Mouse (Mus musculus): ENCODE measurements around the gene Mctp2. TPM values are rescaled to one million over a fixed set of nuclear protein-coding genes. Genes with fewer than 3 reads are reported as not detected.
A peak's percentile ranks its signal among the peaks of the same experiment; 100 is the strongest.

The Mctp2 gene
- polyA plus RNA-seq, 1 experiment from 2014 or later = 3.9 TPM

GRCm38 (mm10) chr7:72223558-72223957 lies 82.8 kb downstream of the Mctp2 start:
- Histone ChIP-seq H3K9me3 (ENCODE audit: control insufficient read depth, low read depth, low read length) (no peaks in the 10 kb centered on the region), H3K4me1 (ENCODE audit: control insufficient read depth, insufficient read depth, low read length) (no peaks in the 10 kb centered on the region), H3K36me3 (ENCODE audit: control insufficient read depth, insufficient read depth, low read length) (no peaks in the 10 kb centered on the region), H3K4me3 (ENCODE audit: low read depth, low read length) (no peak overlapping the region), H3K9ac (replicated peaks; ENCODE audit: low read depth, low read length) (no peak overlapping the region), H3K27me3 (ENCODE audit: control insufficient read depth, insufficient read depth, low read length) (no peaks in the 10 kb centered on the region), H3K27ac (ENCODE audit: low read length) (no peak overlapping the region), H3K4me2 (replicated peaks; ENCODE audit: low read depth, low read length) (no peak overlapping the region)
- ATAC-seq (ENCODE audit: insufficient number of reproducible peaks, insufficient read depth, low FRiP score, low read depth) = no peak
- WGBS = 79% methylated on average over 5 of the region's 5 CpGs

GRCm38 (mm10) chr7:72222532-72222931 lies 83.9 kb downstream of the Mctp2 start:
- Histone ChIP-seq H3K27me3 (ENCODE audit: control insufficient read depth, insufficient read depth, low read length) (no peaks in the 10 kb centered on the region), H3K27ac (ENCODE audit: low read length) (no peak overlapping the region), H3K4me3 (ENCODE audit: low read depth, low read length) (no peak overlapping the region), H3K4me2 (replicated peaks; ENCODE audit: low read depth, low read length) (no peak overlapping the region), H3K4me1 (ENCODE audit: control insufficient read depth, insufficient read depth, low read length) (no peaks in the 10 kb centered on the region), H3K9me3 (ENCODE audit: control insufficient read depth, low read depth, low read length) (no peaks in the 10 kb centered on the region), H3K9ac (replicated peaks; ENCODE audit: low read depth, low read length) (no peak overlapping the region), H3K36me3 (ENCODE audit: control insufficient read depth, insufficient read depth, low read length) (no peaks in the 10 kb centered on the region)
- 79% methylated on average over 8 of the region's 8 CpGs for WGBS
- ATAC-seq (ENCODE audit: insufficient number of reproducible peaks, insufficient read depth, low FRiP score, low read depth) = no peak

GRCm38 (mm10) chr7:72218048-72218447 lies 88.4 kb downstream of the Mctp2 start:
- H3K4me2 ChIP-seq (replicated peaks; ENCODE audit: low read depth, low read length) = no peak overlapping the region
- ATAC-seq (ENCODE audit: insufficient number of reproducible peaks, insufficient read depth, low FRiP score, low read depth) = no peak
- WGBS = 56% methylated on average over 7 of the region's 7 CpGs
- H3K27me3 ChIP-seq (ENCODE audit: control insufficient read depth, insufficient read depth, low read length) = no peaks in the 10 kb centered on the region
- no peaks in the 10 kb centered on the region for H3K9me3 ChIP-seq (ENCODE audit: control insufficient read depth, low read depth, low read length)
- H3K9ac ChIP-seq (replicated peaks; ENCODE audit: low read depth, low read length) = no peak overlapping the region
- H3K27ac ChIP-seq (ENCODE audit: low read length) = no peak overlapping the region
- peaks cover 10% of the 10 kb centered on the region; the same call in 1 of the 2 replicates for H3K4me1 ChIP-seq (ENCODE audit: control insufficient read depth, insufficient read depth, low read length)
- no peak overlapping the region for H3K4me3 ChIP-seq (ENCODE audit: low read depth, low read length)
- no peaks in the 10 kb centered on the region for H3K36me3 ChIP-seq (ENCODE audit: control insufficient read depth, insufficient read depth, low read length)

DNA sequence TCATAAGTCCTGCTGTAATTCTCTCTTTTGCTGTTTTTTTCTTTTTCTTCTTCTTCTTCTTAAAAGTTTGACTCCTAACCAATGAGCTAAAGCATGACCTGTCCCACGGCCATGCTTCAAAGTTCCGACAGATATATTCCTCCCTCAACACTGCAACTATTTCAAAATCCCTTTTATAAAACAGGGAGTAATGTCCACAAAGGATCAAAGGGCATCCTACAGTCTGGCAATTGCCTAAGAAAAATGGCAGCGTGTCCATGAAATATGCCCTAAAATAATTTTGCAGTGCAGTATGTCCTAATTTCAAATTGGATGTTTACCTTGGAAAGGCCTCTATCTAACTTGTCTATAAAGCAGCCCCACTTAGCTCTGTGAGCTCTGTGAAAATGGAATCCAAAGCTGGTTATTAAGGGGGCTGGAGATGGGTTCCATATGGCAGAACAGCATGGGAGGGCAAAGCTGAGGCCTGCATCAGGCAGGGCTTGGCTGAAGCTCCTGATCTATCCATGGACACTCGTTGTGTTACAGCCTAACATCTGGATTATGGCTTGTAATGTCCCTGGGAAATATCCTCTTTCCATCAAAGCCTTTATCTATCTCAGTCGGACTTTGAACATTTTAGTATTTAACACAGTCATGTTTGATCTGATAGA lies 90.7 kb downstream of the Mctp2 start:
- H3K4me1 ChIP-seq (ENCODE audit: control insufficient read depth, insufficient read depth, low read length) = peaks cover 10% of the 10 kb centered on the region; the same call in 1 of the 2 replicates
- no peak overlapping the region for H3K9ac ChIP-seq (replicated peaks; ENCODE audit: low read depth, low read length)
- H3K27ac ChIP-seq (ENCODE audit: low read length) = peak overlapping the region; percentile 39; the same call in 1 of the 2 replicates
- no peak overlapping the region for H3K4me2 ChIP-seq (replicated peaks; ENCODE audit: low read depth, low read length)
- peak; percentile 71; the same call in 1 of the 2 replicates for ATAC-seq (ENCODE audit: insufficient number of reproducible peaks, insufficient read depth, low FRiP score, low read depth)
- H3K4me3 ChIP-seq (ENCODE audit: low read depth, low read length) = no peak overlapping the region
- no peaks in the 10 kb centered on the region for H3K36me3 ChIP-seq (ENCODE audit: control insufficient read depth, insufficient read depth, low read length)
- 39% methylated on average over 5 of the region's 5 CpGs for WGBS
- no peaks in the 10 kb centered on the region for H3K27me3 ChIP-seq (ENCODE audit: control insufficient read depth, insufficient read depth, low read length)
- no peaks in the 10 kb centered on the region for H3K9me3 ChIP-seq (ENCODE audit: control insufficient read depth, low read depth, low read length)

- Histone ChIP-seq H3K4me2 (replicated peaks; ENCODE audit: low read depth, low read length) (no peak overlapping the region), H3K27me3 (ENCODE audit: control insufficient read depth, insufficient read depth, low read length) (no peaks in the 10 kb centered on the region), H3K9ac (replicated peaks; ENCODE audit: low read depth, low read length) (no peak overlapping the region), H3K9me3 (ENCODE audit: control insufficient read depth, low read depth, low read length) (no peaks in the 10 kb centered on the region), H3K27ac (ENCODE audit: low read length) (no peak overlapping the region), H3K36me3 (ENCODE audit: control insufficient read depth, insufficient read depth, low read length) (no peaks in the 10 kb centered on the region), H3K4me3 (ENCODE audit: low read depth, low read length) (no peak overlapping the region), H3K4me1 (ENCODE audit: control insufficient read depth, insufficient read depth, low read length) (no peaks in the 10 kb centered on the region)
- ATAC-seq (ENCODE audit: insufficient number of reproducible peaks, insufficient read depth, low FRiP score, low read depth) = no peak
- 67% methylated on average over 5 of the region's 5 CpGs for WGBS
These were observed 96.2 kb downstream of the Mctp2 start for GRCm38 (mm10) chr7:72210201-72210600.

GRCm38 (mm10) chr7:72209296-72209695 lies 97.1 kb downstream of the Mctp2 start:
- Histone ChIP-seq H3K4me3 (ENCODE audit: low read depth, low read length) (no peak overlapping the region), H3K36me3 (ENCODE audit: control insufficient read depth, insufficient read depth, low read length) (no peaks in the 10 kb centered on the region), H3K9ac (replicated peaks; ENCODE audit: low read depth, low read length) (no peak overlapping the region), H3K27me3 (ENCODE audit: control insufficient read depth, insufficient read depth, low read length) (no peaks in the 10 kb centered on the region), H3K4me1 (ENCODE audit: control insufficient read depth, insufficient read depth, low read length) (no peaks in the 10 kb centered on the region), H3K9me3 (ENCODE audit: control insufficient read depth, low read depth, low read length) (no peaks in the 10 kb centered on the region), H3K4me2 (replicated peaks; ENCODE audit: low read depth, low read length) (no peak overlapping the region), H3K27ac (ENCODE audit: low read length) (no peak overlapping the region)
- 85% methylated on average over 5 of the region's 5 CpGs for WGBS
- no peak for ATAC-seq (ENCODE audit: insufficient number of reproducible peaks, insufficient read depth, low FRiP score, low read depth)

DNA sequence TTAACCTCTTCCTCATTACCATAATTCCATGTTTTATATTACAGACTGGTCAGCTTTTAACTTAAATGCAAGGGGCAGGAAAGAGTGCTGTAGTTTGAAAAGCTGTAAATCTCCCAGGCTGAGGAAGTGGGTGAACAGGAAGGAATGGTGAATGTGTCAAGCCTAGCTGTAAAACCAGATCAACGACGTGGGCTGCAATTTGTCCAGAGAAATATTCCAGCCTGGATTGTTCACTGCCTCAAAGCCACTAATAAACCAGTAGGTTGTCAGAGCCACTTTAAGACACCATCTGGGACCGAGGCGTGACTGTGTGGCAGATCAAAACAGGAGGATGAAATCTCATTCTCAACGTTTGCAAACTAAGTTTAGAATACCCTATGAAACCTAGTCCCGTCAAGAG lies 99.6 kb downstream of the Mctp2 start:
- Histone ChIP-seq H3K4me1 (ENCODE audit: control insufficient read depth, insufficient read depth, low read length) (no peaks in the 10 kb centered on the region), H3K27me3 (ENCODE audit: control insufficient read depth, insufficient read depth, low read length) (no peaks in the 10 kb centered on the region), H3K36me3 (ENCODE audit: control insufficient read depth, insufficient read depth, low read length) (no peaks in the 10 kb centered on the region), H3K4me2 (replicated peaks; ENCODE audit: low read depth, low read length) (no peak overlapping the region), H3K9me3 (ENCODE audit: control insufficient read depth, low read depth, low read length) (no peaks in the 10 kb centered on the region), H3K27ac (ENCODE audit: low read length) (no peak overlapping the region), H3K4me3 (ENCODE audit: low read depth, low read length) (no peak overlapping the region), H3K9ac (replicated peaks; ENCODE audit: low read depth, low read length) (no peak overlapping the region)
- no peak for ATAC-seq (ENCODE audit: insufficient number of reproducible peaks, insufficient read depth, low FRiP score, low read depth)
- WGBS = 41% methylated on average over 6 of the region's 6 CpGs

DNA sequence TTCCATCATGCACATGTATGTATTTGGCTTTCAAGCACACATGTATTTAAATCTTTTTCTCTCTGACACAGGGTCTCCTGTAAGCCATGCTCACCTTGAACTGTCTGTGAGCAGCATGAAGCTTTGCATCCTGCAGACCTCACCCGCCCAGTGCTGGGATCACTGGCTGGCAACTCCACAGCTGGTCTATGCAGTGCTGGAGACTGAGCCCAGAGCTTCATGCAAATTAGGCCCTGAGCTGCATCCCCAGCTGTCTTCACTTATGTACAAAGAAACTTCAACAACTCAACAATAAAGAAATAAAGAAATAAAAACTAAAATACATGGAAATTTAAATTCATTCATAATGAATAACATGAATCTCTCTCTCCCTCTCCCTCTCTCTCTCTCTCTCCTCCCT lies 110.7 kb downstream of the Mctp2 start:
- Histone ChIP-seq H3K36me3 (ENCODE audit: control insufficient read depth, insufficient read depth, low read length) (no peaks in the 10 kb centered on the region), H3K27me3 (ENCODE audit: control insufficient read depth, insufficient read depth, low read length) (no peaks in the 10 kb centered on the region), H3K27ac (ENCODE audit: low read length) (no peak overlapping the region), H3K9ac (replicated peaks; ENCODE audit: low read depth, low read length) (no peak overlapping the region), H3K4me3 (ENCODE audit: low read depth, low read length) (no peak overlapping the region), H3K4me1 (ENCODE audit: control insufficient read depth, insufficient read depth, low read length) (no peaks in the 10 kb centered on the region), H3K4me2 (replicated peaks; ENCODE audit: low read depth, low read length) (no peak overlapping the region), H3K9me3 (ENCODE audit: control insufficient read depth, low read depth, low read length) (no peaks in the 10 kb centered on the region)
- WGBS = 94% methylated on average over 1 of the region's 1 CpGs
- ATAC-seq (ENCODE audit: insufficient number of reproducible peaks, insufficient read depth, low FRiP score, low read depth) = no peak

GRCm38 (mm10) chr7:72193304-72193703 lies 113.1 kb downstream of the Mctp2 start:
- Histone ChIP-seq H3K9me3 (ENCODE audit: control insufficient read depth, low read depth, low read length) (no peaks in the 10 kb centered on the region), H3K4me2 (replicated peaks; ENCODE audit: low read depth, low read length) (no peak overlapping the region), H3K27ac (ENCODE audit: low read length) (no peak overlapping the region), H3K9ac (replicated peaks; ENCODE audit: low read depth, low read length) (no peak overlapping the region), H3K36me3 (ENCODE audit: control insufficient read depth, insufficient read depth, low read length) (no peaks in the 10 kb centered on the region), H3K4me1 (ENCODE audit: control insufficient read depth, insufficient read depth, low read length) (no peaks in the 10 kb centered on the region), H3K4me3 (ENCODE audit: low read depth, low read length) (no peak overlapping the region), H3K27me3 (ENCODE audit: control insufficient read depth, insufficient read depth, low read length) (no peaks in the 10 kb centered on the region)
- 74% methylated on average over 1 of the region's 1 CpGs for WGBS
- ATAC-seq (ENCODE audit: insufficient number of reproducible peaks, insufficient read depth, low FRiP score, low read depth) = no peak
